Mouse (Mus musculus) myocyte (in vitro differentiated cells): ENCODE data around the gene Myom1. TPM values are rescaled to one million over a fixed set of nuclear protein-coding genes. Genes with fewer than 3 reads are reported as not detected.

ENCODE experiments used
- H3K27me3 ChIP-seq: one replicate; pipeline ENCODE4 v1.6.1; 2011; ENCODE audit not compliant: control insufficient read depth, insufficient read depth, insufficient read length
- H3K36me3 ChIP-seq: one replicate; pipeline ENCODE4 v1.6.1; 2011; ENCODE audit not compliant: control insufficient read depth, insufficient read depth
- H3K4me2 ChIP-seq: one replicate; pipeline ENCODE4 v1.6.1; 2011; ENCODE audit warnings: low read depth, control low read depth
- H3K4me3 ChIP-seq: one replicate; pipeline ENCODE4 v1.5.1; 2011; ENCODE audit warnings: mild to moderate bottlenecking, control low read depth, moderate library complexity
- H3K79me2 ChIP-seq: one replicate; pipeline ENCODE4 v1.6.1; 2011; ENCODE audit not compliant: control insufficient read depth, insufficient read depth
- H3ac ChIP-seq: one replicate; pipeline ENCODE4 v1.6.1; 2011; ENCODE audit not compliant: control insufficient read depth, insufficient read length
- CEBPB ChIP-seq: IDR thresholded peaks from 2 replicates; pipeline ENCODE4 v1.6.1; 2011; ENCODE audit warnings: mild to moderate bottlenecking, moderate library complexity; ENCODE audit not compliant: poor library complexity, insufficient read depth, severe bottlenecking
- E2F4 ChIP-seq: IDR thresholded peaks from one replicate; pipeline ENCODE4 v1.6.1; 2011; ENCODE audit warnings: mild to moderate bottlenecking, control low read depth, moderate library complexity; ENCODE audit not compliant: insufficient read depth
- MAX ChIP-seq: IDR thresholded peaks from one replicate; pipeline ENCODE4 v1.6.1; 2011; ENCODE audit warnings: low read depth, mild to moderate bottlenecking, control low read depth
- MYOD1 ChIP-seq, 3 experiments: IDR thresholded peaks; one replicate each; pipeline ENCODE4 v1.6.1; 2011; ENCODE audit warnings: control low read depth in 2 of 3, low read depth in 2 of 3, mild to moderate bottlenecking in 2 of 3, moderate library complexity in 1 of 3; ENCODE audit not compliant: insufficient read length in 2 of 3, control insufficient read depth in 1 of 3
- MYOG ChIP-seq, 3 experiments: IDR thresholded peaks; one replicate each; pipeline ENCODE4 v1.6.1; 2011; ENCODE audit warnings: control low read depth in 2 of 3, low read depth in 2 of 3, mild to moderate bottlenecking in 2 of 3; ENCODE audit not compliant: insufficient read length in 2 of 3, control insufficient read depth in 1 of 3, insufficient read depth in 1 of 3
- POLR2A ChIP-seq: IDR thresholded peaks from one replicate; pipeline ENCODE4 v1.6.1; 2011; ENCODE audit warnings: low read depth, mild to moderate bottlenecking, control low read depth, moderate library complexity; ENCODE audit not compliant: insufficient read length
- POLR2AphosphoS2 ChIP-seq: IDR thresholded peaks from one replicate; pipeline ENCODE4 v1.6.1; 2011; ENCODE audit warnings: low read depth, control low read depth; ENCODE audit not compliant: insufficient read length
- REST ChIP-seq: IDR thresholded peaks from one replicate; pipeline ENCODE4 v1.6.1; 2011; ENCODE audit warnings: mild to moderate bottlenecking, control low read depth, moderate library complexity; ENCODE audit not compliant: insufficient read depth, insufficient read length
- SRF ChIP-seq: IDR thresholded peaks from one replicate; pipeline ENCODE4 v1.6.1; 2011; ENCODE audit warnings: low read depth; ENCODE audit not compliant: control insufficient read depth, insufficient read length
- TCF12 ChIP-seq: IDR thresholded peaks from one replicate; pipeline ENCODE4 v1.6.1; 2011; ENCODE audit warnings: mild to moderate bottlenecking, control low read depth; ENCODE audit not compliant: poor library complexity, insufficient read depth, severe bottlenecking
- TCF3 ChIP-seq: IDR thresholded peaks from one replicate; pipeline ENCODE4 v1.6.1; 2011; ENCODE audit warnings: low read depth, control low read depth; ENCODE audit not compliant: insufficient read length
- USF1 ChIP-seq: IDR thresholded peaks from one replicate; pipeline ENCODE4 v1.6.1; 2011; ENCODE audit warnings: low read depth, mild to moderate bottlenecking, control low read depth, moderate library complexity
- polyA plus RNA-seq: library from polyadenylated mRNA; unstranded; fragments of >200 nt; fragmentation: generic; extraction: Trizol; gene quantifications from one replicate; pipeline ENCODE4 v1.2.1, GENCODE M21; 2012; ENCODE audit warnings: missing spikeins

Gene Myom1
- polyA plus RNA-seq, 1 experiment, result 52.7 TPM

- Histone ChIP-seq H3K4me3 (no peak overlapping the region), H3K79me2 (no peaks in the 10 kb centered on the region), H3K36me3 (no peaks in the 10 kb centered on the region), H3K4me2 (no peak overlapping the region), H3ac (no peak overlapping the region), H3K27me3 (no peaks in the 10 kb centered on the region)
- TF ChIP-seq USF1 (peak; percentile 35), REST (no peak), POLR2A (no peak), SRF (no peak), POLR2AphosphoS2 (no peak), E2F4 (no peak), MYOG (IDR thresholded peaks at IDR 0.05; ENCODE audit: control insufficient read depth in 1 of 3, insufficient read depth in 1 of 3, insufficient read length in 2 of 3, low read depth in 2 of 3) (peak in 2 of 3 experiments; percentile 11 to 24), MYOD1 (IDR thresholded peaks at IDR 0.05; ENCODE audit: control insufficient read depth in 1 of 3, insufficient read length in 2 of 3, low read depth in 2 of 3) (peak in 2 of 3 experiments; percentile 48 to 62), CEBPB (no peak), TCF12 (no peak), TCF3 (no peak), MAX (no peak)
These were observed 142.1 kb downstream of the Myom1 start for GRCm38 (mm10) chr17:71144322-71145116.

DNA sequence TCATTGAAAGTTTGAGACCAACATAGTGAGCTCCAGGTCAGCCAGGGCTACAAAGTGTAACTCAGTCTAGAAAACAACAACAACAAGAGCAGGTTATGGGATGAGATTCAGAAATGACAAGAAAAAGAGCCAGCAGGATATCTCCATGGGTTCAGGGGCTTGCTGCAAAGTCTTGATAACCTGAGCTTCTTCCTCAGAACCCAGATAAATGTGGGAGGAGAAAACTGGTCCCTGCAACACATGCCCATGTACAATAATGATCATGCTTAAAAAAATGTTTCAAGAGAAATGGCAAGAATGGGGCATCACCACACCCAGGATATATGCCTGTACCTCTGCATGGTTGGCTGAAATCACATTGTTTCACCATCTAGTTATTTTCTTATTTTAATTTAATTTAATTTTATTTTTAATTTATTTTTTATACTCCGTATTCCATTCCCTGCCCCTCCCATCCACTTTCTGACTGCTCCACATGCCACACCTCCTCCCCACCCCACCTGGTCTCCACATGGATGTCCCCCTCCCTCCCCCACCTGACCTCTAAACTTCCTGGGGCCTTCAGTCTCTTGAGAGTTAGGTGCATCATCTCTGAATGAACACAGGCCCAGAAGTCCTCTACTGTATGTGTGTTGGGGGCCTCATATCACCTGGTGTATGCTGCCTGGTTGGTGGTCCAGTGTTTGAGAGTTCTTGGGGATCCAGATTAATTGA is 143.0 kb downstream of the Myom1 start:
- Histone ChIP-seq H3K4me3 (no peak overlapping the region), H3K4me2 (no peak overlapping the region), H3K36me3 (no peaks in the 10 kb centered on the region), H3ac (no peak overlapping the region), H3K27me3 (no peaks in the 10 kb centered on the region), H3K79me2 (no peaks in the 10 kb centered on the region)
- TF ChIP-seq POLR2AphosphoS2, result no peak
- no peak for TF ChIP-seq E2F4
- TF ChIP-seq SRF, result no peak
- TF ChIP-seq MYOD1 (IDR thresholded peaks at IDR 0.05; ENCODE audit: control insufficient read depth in 1 of 3, insufficient read length in 2 of 3, low read depth in 2 of 3), result no peak
- TF ChIP-seq MAX, result no peak
- no peak for TF ChIP-seq MYOG (IDR thresholded peaks at IDR 0.05; ENCODE audit: control insufficient read depth in 1 of 3, insufficient read depth in 1 of 3, insufficient read length in 2 of 3, low read depth in 2 of 3)
- no peak for TF ChIP-seq TCF12
- TF ChIP-seq CEBPB, result no peak
- no peak for TF ChIP-seq TCF3
- no peak for TF ChIP-seq USF1
- TF ChIP-seq REST, result no peak
- no peak for TF ChIP-seq POLR2A

GRCm38 (mm10) chr17:71153356-71153755 is 150.9 kb downstream of the Myom1 start:
- Histone ChIP-seq H3K27me3 (no peaks in the 10 kb centered on the region), H3K4me2 (no peak overlapping the region), H3ac (no peak overlapping the region), H3K36me3 (no peaks in the 10 kb centered on the region), H3K4me3 (no peak overlapping the region), H3K79me2 (no peaks in the 10 kb centered on the region)
- no peak for TF ChIP-seq USF1
- no peak for TF ChIP-seq POLR2A
- TF ChIP-seq MAX, result no peak
- TF ChIP-seq MYOG (IDR thresholded peaks at IDR 0.05; ENCODE audit: control insufficient read depth in 1 of 3, insufficient read depth in 1 of 3, insufficient read length in 2 of 3, low read depth in 2 of 3), result no peak
- TF ChIP-seq REST, result no peak
- no peak for TF ChIP-seq SRF

DNA sequence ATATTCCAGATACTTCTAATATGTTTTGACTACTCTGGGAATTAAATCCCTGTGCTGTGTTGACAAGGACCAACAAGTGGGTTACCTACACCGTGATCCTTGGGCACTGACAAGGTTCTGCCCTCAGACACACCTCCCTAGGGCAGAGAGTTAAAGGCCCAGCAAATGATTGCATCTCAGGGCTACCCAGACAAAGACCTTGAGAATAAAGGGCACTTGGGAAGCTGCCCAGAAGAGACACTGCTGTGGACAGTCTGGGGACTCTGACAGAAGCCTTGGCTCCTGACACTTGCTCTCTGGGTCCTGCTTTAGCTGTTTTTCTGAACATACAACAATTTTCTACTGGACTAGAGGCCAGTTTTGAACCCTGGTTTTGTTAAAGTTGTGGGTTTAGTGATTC is 152.8 kb downstream of the Myom1 start:
- Histone ChIP-seq H3K79me2 (no peaks in the 10 kb centered on the region), H3K36me3 (no peaks in the 10 kb centered on the region), H3K27me3 (no peaks in the 10 kb centered on the region), H3K4me3 (no peak overlapping the region), H3ac (no peak overlapping the region), H3K4me2 (no peak overlapping the region)
- no peak for TF ChIP-seq CEBPB
- no peak for TF ChIP-seq REST
- TF ChIP-seq SRF, result no peak
- no peak for TF ChIP-seq TCF12
- TF ChIP-seq MYOG (IDR thresholded peaks at IDR 0.05; ENCODE audit: control insufficient read depth in 1 of 3, insufficient read depth in 1 of 3, insufficient read length in 2 of 3, low read depth in 2 of 3), result no peak
- TF ChIP-seq E2F4, result no peak
- no peak for TF ChIP-seq MAX
- no peak for TF ChIP-seq USF1

- Histone ChIP-seq H3K36me3 (no peaks in the 10 kb centered on the region), H3K4me3 (no peak overlapping the region), H3K27me3 (no peaks in the 10 kb centered on the region), H3K79me2 (no peaks in the 10 kb centered on the region), H3K4me2 (no peak overlapping the region), H3ac (no peak overlapping the region)
- TF ChIP-seq USF1, result no peak
- TF ChIP-seq MYOG (IDR thresholded peaks at IDR 0.05; ENCODE audit: control insufficient read depth in 1 of 3, insufficient read depth in 1 of 3, insufficient read length in 2 of 3, low read depth in 2 of 3), result no peak
- TF ChIP-seq TCF3, result no peak
- no peak for TF ChIP-seq CEBPB
- TF ChIP-seq POLR2AphosphoS2, result no peak
- TF ChIP-seq TCF12, result no peak
- TF ChIP-seq MAX, result no peak
- no peak for TF ChIP-seq MYOD1 (IDR thresholded peaks at IDR 0.05; ENCODE audit: control insufficient read depth in 1 of 3, insufficient read length in 2 of 3, low read depth in 2 of 3)
- TF ChIP-seq SRF, result no peak
- no peak for TF ChIP-seq POLR2A
- no peak for TF ChIP-seq E2F4
- no peak for TF ChIP-seq REST
These were observed 156.7 kb downstream of the Myom1 start for GRCm38 (mm10) chr17:71159152-71159567.
